Mouse (Mus musculus) forebrain, embryonic 14.5 days (tissue): Measurements from ENCODE around the gene Mptx1. TPM values are rescaled to one million over a fixed set of nuclear protein-coding genes. Genes with fewer than 3 reads are reported as not detected.
"Not testable (repeated sequence)": the region's sequence is repeated elsewhere in the genome, so short reads cannot be mapped to it uniquely, and the experiment has no call there.

Experiments
- ATAC-seq: fragments of 200-750 bp; cut with Nextera tagmentation; 2 replicates; pipeline ENCODE4 v1.8.0; 2017; ENCODE audit warnings: mild to moderate bottlenecking, moderate library complexity
- DNase-seq: peaks from one replicate; pipeline ENCODE4 v3.0.0-alpha.2; 2015; ENCODE audit warnings: low spot score
- H3K27ac ChIP-seq: fragments of 300-500 bp; sonication (generic); 2 replicates; pipeline ENCODE4 v1.5.1; 2014; ENCODE audit warnings: low read depth, mild to moderate bottlenecking, control low read depth, low read length, moderate library complexity
- H3K27me3 ChIP-seq: fragments of 300-500 bp; sonication (generic); replicated peaks from 2 replicates; pipeline ENCODE4 v1.6.1; 2014; ENCODE audit warnings: low read length, control low read depth, mixed read lengths; ENCODE audit not compliant: control insufficient read depth, insufficient read depth
- H3K36me3 ChIP-seq: fragments of 300-500 bp; sonication (generic); 2 replicates; pipeline ENCODE4 v1.6.1; 2014; ENCODE audit warnings: low read length, control low read depth; ENCODE audit not compliant: control insufficient read depth, insufficient read depth
- H3K4me1 ChIP-seq: fragments of 300-500 bp; sonication (generic); 2 replicates; pipeline ENCODE4 v1.6.1; 2014; ENCODE audit warnings: antibody characterized with exemption, low read length, control low read depth; ENCODE audit not compliant: control insufficient read depth, insufficient read depth
- H3K4me2 ChIP-seq: fragments of 300-500 bp; sonication (generic); 2 replicates; pipeline ENCODE4 v1.6.1; 2014; ENCODE audit warnings: mild to moderate bottlenecking, control low read depth, low read length
- H3K4me3 ChIP-seq: fragments of 300-500 bp; sonication (generic); 2 replicates; pipeline ENCODE4 v1.5.1; 2014; ENCODE audit warnings: low read depth, low read length, control low read depth
- H3K9ac ChIP-seq: fragments of 300-500 bp; sonication (generic); 2 replicates; pipeline ENCODE4 v1.6.1; 2014; ENCODE audit warnings: mild to moderate bottlenecking, low read length, control low read depth, moderate library complexity
- H3K9me3 ChIP-seq: fragments of 300-500 bp; sonication (generic); replicated peaks from 2 replicates; pipeline ENCODE4 v1.6.1; 2016; ENCODE audit warnings: low read length, control low read depth, mixed read lengths; ENCODE audit not compliant: control insufficient read depth
- WGBS: fragments of 180-500 bp; shearing (Covaris S2); extraction: QIAGEN DNeasy Blood & Tissue Kit; methylation state at CpG from one replicate; pipeline ENCODE4 v1.1.7; 2014; 5-methylcytosine and 5-hydroxymethylcytosine counted together
- polyA plus RNA-seq: library from polyadenylated mRNA; unstranded; fragments of >200 nt; fragmentation: Nextera tagmentation; extraction: Ambion mirVana; gene quantifications from 2 replicates; pipeline ENCODE4 v1.2.1, GENCODE M21; 2014

Mptx1 gene
- not detected in 2 replicates for polyA plus RNA-seq

GRCm38 (mm10) chr1:174330218-174330617, at the start of gene Mptx1:
TSS of gene Mptx1 (plus strand) at chr1:174330518.
- H3K27me3 ChIP-seq = no peaks in the 10 kb centered on the region
- H3K9me3 ChIP-seq = no peaks in the 10 kb centered on the region
- no peak within 1 kb of the TSS for H3K27ac ChIP-seq
- no peak within 1 kb of the TSS for H3K4me3 ChIP-seq
- H3K36me3 ChIP-seq = no peaks in the 10 kb centered on the region
- DNase-seq (no peak), ATAC-seq (no peak)
- no peak within 1 kb of the TSS for H3K4me2 ChIP-seq
- no peak within 1 kb of the TSS for H3K9ac ChIP-seq
- no peaks in the 10 kb centered on the region for H3K4me1 ChIP-seq

- H3K27me3 ChIP-seq = no peaks in the 10 kb centered on the region
- 72% methylated on average over 1 of the region's 1 CpGs for WGBS
- no peak overlapping the region for H3K4me2 ChIP-seq
- H3K9me3 ChIP-seq = no peaks in the 10 kb centered on the region
- no peak overlapping the region for H3K9ac ChIP-seq
- H3K36me3 ChIP-seq = no peaks in the 10 kb centered on the region
- DNase-seq (no peak), ATAC-seq (no peak)
- no peak overlapping the region for H3K4me3 ChIP-seq
- no peak overlapping the region for H3K27ac ChIP-seq
- no peaks in the 10 kb centered on the region for H3K4me1 ChIP-seq
These were observed 27.2 kb upstream of the Mptx1 start for GRCm38 (mm10) chr1:174303162-174303561.

- Histone ChIP-seq H3K27ac (no peak overlapping the region), H3K9me3 (no peaks in the 10 kb centered on the region), H3K4me1 (no peaks in the 10 kb centered on the region), H3K4me2 (no peak overlapping the region), H3K27me3 (no peaks in the 10 kb centered on the region), H3K4me3 (no peak overlapping the region), H3K9ac (no peak overlapping the region), H3K36me3 (no peaks in the 10 kb centered on the region)
- DNase-seq (no peak), ATAC-seq (no peak)
- WGBS = 81% methylated on average over 2 of the region's 2 CpGs
These were observed 13.0 kb upstream of the Mptx1 start for GRCm38 (mm10) chr1:174317308-174317707.

- not testable (repeated sequence) for H3K4me2 ChIP-seq, H3K36me3 ChIP-seq, H3K27me3 ChIP-seq, H3K27ac ChIP-seq, H3K9ac ChIP-seq, H3K9me3 ChIP-seq, DNase-seq, H3K4me3 ChIP-seq, ATAC-seq, H3K4me1 ChIP-seq
- WGBS = 83% methylated on average over 1 of the region's 1 CpGs
These were observed 23.3 kb downstream of the Mptx1 start for GRCm38 (mm10) chr1:174353636-174354035.

GRCm38 (mm10) chr1:174354640-174355039, 24.3 kb downstream of the Mptx1 start:
- ATAC-seq (no peak), DNase-seq (no peak)
- H3K4me1 ChIP-seq = no peaks in the 10 kb centered on the region
- no peak overlapping the region for H3K27ac ChIP-seq
- no peak overlapping the region for H3K4me2 ChIP-seq
- no peaks in the 10 kb centered on the region for H3K9me3 ChIP-seq
- no peak overlapping the region for H3K4me3 ChIP-seq
- 82% methylated on average over 5 of the region's 5 CpGs for WGBS
- no peaks in the 10 kb centered on the region for H3K27me3 ChIP-seq
- no peak overlapping the region for H3K9ac ChIP-seq
- no peaks in the 10 kb centered on the region for H3K36me3 ChIP-seq

- Histone ChIP-seq H3K36me3 (no peaks in the 10 kb centered on the region), H3K27me3 (no peaks in the 10 kb centered on the region), H3K27ac (no peak within 1 kb of the TSS), H3K9me3 (no peaks in the 10 kb centered on the region), H3K4me1 (no peaks in the 10 kb centered on the region), H3K9ac (no peak within 1 kb of the TSS), H3K4me2 (no peak within 1 kb of the TSS), H3K4me3 (no peak within 1 kb of the TSS)
- DNase-seq = no peak
- WGBS = 80% methylated on average over 2 of the region's 2 CpGs
- ATAC-seq = no peak
These were observed 34.6 kb downstream of the Mptx1 start, which contains the start of gene Olfr417 for GRCm38 (mm10) chr1:174364882-174365451. TSS of gene Olfr417 (plus strand) at chr1:174365122.

GRCm38 (mm10) chr1:174373799-174374198, 43.5 kb downstream of the Mptx1 start:
- Histone ChIP-seq H3K36me3 (no peaks in the 10 kb centered on the region), H3K9me3 (no peaks in the 10 kb centered on the region), H3K4me3 (no peak overlapping the region), H3K4me1 (no peaks in the 10 kb centered on the region), H3K4me2 (no peak overlapping the region), H3K27me3 (no peaks in the 10 kb centered on the region), H3K9ac (no peak overlapping the region), H3K27ac (no peak overlapping the region)
- WGBS = 97% methylated on average over 3 of the region's 3 CpGs
- DNase-seq (no peak), ATAC-seq (no peak)

Other genes starting within 250 kb of the Mptx1 start
- gene Olfr429, start 246.2 kb upstream of the Mptx1 start, polyA plus RNA-seq = not detected in 2 replicates
- not detected in 2 replicates for gene Olfr427, start 233.6 kb upstream of the Mptx1 start, polyA plus RNA-seq
- not detected in 2 replicates for gene Olfr231, start 209.4 kb upstream of the Mptx1 start, polyA plus RNA-seq
- gene Olfr424, start 199.0 kb upstream of the Mptx1 start, polyA plus RNA-seq = not detected in 2 replicates
- not detected in 2 replicates for gene Olfr420, start 174.9 kb upstream of the Mptx1 start, polyA plus RNA-seq
- gene Spta1, start 157.7 kb upstream of the Mptx1 start, polyA plus RNA-seq = 0.10 and 0.13 TPM in 2 replicates
- not detected in 2 replicates for gene Olfr419, start 78.5 kb upstream of the Mptx1 start, polyA plus RNA-seq
- gene Olfr417, start 34.6 kb downstream of the Mptx1 start, polyA plus RNA-seq = not detected in 2 replicates
- gene Olfr248, start 60.5 kb downstream of the Mptx1 start, polyA plus RNA-seq = not detected in 2 replicates
- not detected in 2 replicates for gene Olfr414, start 93.5 kb downstream of the Mptx1 start, polyA plus RNA-seq
- not detected in 2 replicates for gene Olfr220, start 111.6 kb downstream of the Mptx1 start, polyA plus RNA-seq
- 5.0 and 6.4 TPM in 2 replicates for gene Fmn2, start 171.3 kb downstream of the Mptx1 start, polyA plus RNA-seq